Mouse (Mus musculus): Measurements from ENCODE around the gene Trpc2. TPM values are rescaled to one million over a fixed set of nuclear protein-coding genes. Genes with fewer than 3 reads are reported as not detected.

Gene Trpc2
- polyA plus RNA-seq, 1 experiment from 2014 or later, result 0.28 TPM

DNA sequence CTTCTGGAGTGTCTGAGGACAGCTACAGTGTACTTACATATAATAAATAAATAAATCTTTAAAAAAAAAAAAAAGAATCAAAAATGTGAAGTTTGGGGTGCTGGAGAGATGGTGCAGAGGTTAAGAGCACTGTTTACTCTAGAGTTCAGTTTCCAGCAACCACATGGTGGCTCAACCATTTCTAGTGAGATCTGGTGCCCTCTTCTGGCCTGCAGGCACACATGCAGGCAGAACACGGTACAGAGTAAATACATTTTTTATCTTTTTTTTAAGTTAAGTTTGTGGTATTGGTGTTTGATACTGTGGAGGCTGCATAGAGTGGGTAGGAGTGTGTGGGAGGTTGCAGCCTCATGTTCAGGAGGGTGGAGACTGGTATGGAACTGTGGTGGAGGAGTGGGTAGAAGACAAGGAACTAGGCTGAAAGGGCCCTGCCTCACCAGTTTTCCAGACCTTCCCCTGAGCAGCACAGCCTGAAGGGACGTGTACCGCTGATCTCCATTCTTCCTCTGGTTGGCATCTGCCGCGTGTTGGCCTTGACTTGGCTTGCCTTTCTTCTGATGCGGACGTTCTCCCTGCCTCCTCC is 6.1 kb upstream of the Trpc2 start:
- no peaks in the 10 kb centered on the region for H3K4me1 ChIP-seq
- no peak for ATAC-seq (ENCODE audit: insufficient number of reproducible peaks, insufficient read depth, low FRiP score, low TSS enrichment)
- no peak overlapping the region for H3K4me2 ChIP-seq (replicated peaks)
- H3K36me3 ChIP-seq, result peaks cover 87% of the 10 kb centered on the region
- WGBS, result 86% methylated on average over 7 of the region's 7 CpGs
- no peak overlapping the region for H3K4me3 ChIP-seq
- H3K9ac ChIP-seq, result no peak overlapping the region
- H3K27ac ChIP-seq, result no peak overlapping the region
- no peaks in the 10 kb centered on the region for H3K27me3 ChIP-seq
- H3K9me3 ChIP-seq, result no peaks in the 10 kb centered on the region

DNA sequence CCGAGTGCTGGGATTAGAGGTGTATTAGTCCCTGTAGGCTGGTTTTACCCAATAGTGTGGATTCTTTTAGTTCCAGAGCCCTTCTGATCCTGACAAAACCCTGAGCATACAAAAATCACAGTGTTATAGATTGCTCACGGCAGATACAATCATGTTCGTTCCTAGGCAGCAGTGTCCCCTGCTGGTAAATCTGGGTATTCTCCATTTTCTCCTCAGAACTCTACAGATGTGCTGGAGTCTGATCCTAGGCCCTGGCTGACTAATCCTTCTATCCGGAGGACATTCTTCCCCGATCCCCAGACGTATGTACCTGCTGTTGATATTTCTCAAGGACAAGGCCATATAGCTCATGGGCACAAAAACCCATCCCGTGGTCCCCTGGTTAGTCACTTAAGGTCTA is 4.4 kb upstream of the Trpc2 start:
- 81% methylated on average over 7 of the region's 7 CpGs for WGBS
- peaks cover 90% of the 10 kb centered on the region for H3K36me3 ChIP-seq

DNA sequence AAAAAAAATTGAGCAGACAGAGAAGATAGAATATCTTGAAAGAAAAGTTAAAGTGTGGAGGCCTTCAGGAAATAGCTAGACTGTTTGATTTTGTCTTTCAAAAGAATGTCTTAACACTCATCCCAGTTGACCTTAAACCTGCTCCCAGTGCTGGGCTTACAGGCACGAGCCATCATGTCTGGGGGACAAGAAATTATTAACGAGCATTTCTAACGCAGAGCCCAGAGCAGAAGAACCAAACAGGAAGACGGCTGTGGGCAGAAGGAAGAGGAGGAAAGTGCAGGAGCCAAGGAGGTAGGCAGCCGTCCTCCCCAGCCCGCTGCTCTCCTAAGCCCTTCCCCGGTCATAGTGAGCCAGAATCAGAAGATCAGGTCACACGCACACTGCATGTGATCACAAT is 2.6 kb upstream of the Trpc2 start:
- H3K27me3 ChIP-seq, result no peaks in the 10 kb centered on the region
- H3K36me3 ChIP-seq, result peaks cover 88% of the 10 kb centered on the region
- no peak overlapping the region for H3K27ac ChIP-seq
- no peak overlapping the region for H3K9ac ChIP-seq
- H3K4me3 ChIP-seq, result no peak overlapping the region
- no peak for ATAC-seq (ENCODE audit: insufficient number of reproducible peaks, insufficient read depth, low FRiP score, low TSS enrichment)
- H3K4me1 ChIP-seq, result no peaks in the 10 kb centered on the region
- WGBS, result 86% methylated on average over 8 of the region's 8 CpGs
- H3K9me3 ChIP-seq, result no peaks in the 10 kb centered on the region
- H3K4me2 ChIP-seq (replicated peaks), result no peak overlapping the region

More for the DNA sequence above, 4.4 kb upstream of the Trpc2 start:
- Histone ChIP-seq H3K4me3 (no peak overlapping the region), H3K27ac (no peak overlapping the region), H3K9me3 (no peaks in the 10 kb centered on the region), H3K4me1 (no peaks in the 10 kb centered on the region), H3K4me2 (replicated peaks) (no peak overlapping the region), H3K27me3 (no peaks in the 10 kb centered on the region), H3K9ac (no peak overlapping the region)
- ATAC-seq (ENCODE audit: insufficient number of reproducible peaks, insufficient read depth, low FRiP score, low TSS enrichment), result no peak

DNA sequence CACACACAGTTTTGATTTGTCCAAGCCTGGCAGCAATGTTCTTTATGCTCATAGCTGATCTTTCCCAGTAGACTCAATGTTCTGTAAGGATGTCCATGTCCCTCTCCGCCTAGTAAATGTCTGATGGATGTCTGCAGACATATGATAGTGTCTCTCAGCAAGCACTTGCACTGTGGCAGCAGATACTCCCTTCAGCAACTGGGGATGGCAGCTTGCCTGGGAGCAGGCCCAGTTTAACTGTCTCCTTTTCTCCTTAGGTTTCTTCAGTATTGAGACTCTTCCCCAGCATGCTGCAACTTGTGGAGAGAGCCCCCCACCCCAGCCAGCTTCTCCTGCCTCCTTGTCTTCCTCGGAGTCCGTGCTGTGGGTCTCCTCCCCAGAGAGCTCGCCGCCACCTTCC is 1.1 kb upstream of the Trpc2 start:
- H3K9me3 ChIP-seq, result no peaks in the 10 kb centered on the region
- WGBS, result 93% methylated on average over 5 of the region's 5 CpGs
- H3K36me3 ChIP-seq, result peaks cover 92% of the 10 kb centered on the region
- ATAC-seq (ENCODE audit: insufficient number of reproducible peaks, insufficient read depth, low FRiP score, low TSS enrichment), result no peak
- H3K27ac ChIP-seq, result no peak overlapping the region
- H3K27me3 ChIP-seq, result no peaks in the 10 kb centered on the region
- H3K4me2 ChIP-seq (replicated peaks), result no peak overlapping the region
- H3K4me1 ChIP-seq, result no peaks in the 10 kb centered on the region
- no peak overlapping the region for H3K9ac ChIP-seq
- H3K4me3 ChIP-seq, result no peak overlapping the region

DNA sequence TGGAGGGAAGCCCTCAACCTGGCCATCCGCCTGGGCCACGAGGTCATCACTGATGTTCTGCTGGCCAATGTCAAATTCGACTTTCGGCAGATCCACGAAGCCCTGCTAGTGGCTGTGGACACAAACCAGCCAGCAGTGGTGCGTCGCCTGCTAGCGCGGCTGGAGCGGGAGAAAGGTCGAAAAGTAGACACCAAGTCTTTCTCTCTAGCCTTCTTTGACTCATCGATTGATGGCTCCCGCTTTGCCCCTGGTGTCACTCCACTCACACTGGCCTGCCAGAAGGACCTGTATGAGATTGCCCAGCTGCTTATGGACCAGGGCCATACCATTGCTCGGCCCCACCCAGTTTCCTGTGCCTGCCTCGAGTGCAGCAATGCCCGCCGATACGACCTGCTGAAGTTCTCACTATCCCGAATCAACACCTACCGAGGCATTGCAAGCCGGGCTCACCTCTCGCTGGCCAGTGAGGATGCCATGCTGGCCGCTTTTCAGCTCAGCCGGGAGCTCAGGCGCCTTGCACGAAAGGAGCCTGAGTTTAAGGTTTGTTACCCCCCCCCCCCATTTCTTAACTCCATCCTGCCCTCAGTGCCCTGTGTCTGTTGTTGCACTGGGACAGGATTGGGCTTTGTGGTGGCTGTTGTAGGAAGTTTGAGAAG is 1.3 kb downstream of the Trpc2 start:
- no peak overlapping the region for H3K27ac ChIP-seq
- H3K4me2 ChIP-seq (replicated peaks), result no peak overlapping the region
- H3K4me1 ChIP-seq, result no peaks in the 10 kb centered on the region
- no peaks in the 10 kb centered on the region for H3K9me3 ChIP-seq
- peaks cover 84% of the 10 kb centered on the region for H3K36me3 ChIP-seq
- no peak for ATAC-seq (ENCODE audit: insufficient number of reproducible peaks, insufficient read depth, low FRiP score, low TSS enrichment)
- H3K9ac ChIP-seq, result no peak overlapping the region
- 91% methylated on average over 26 of the region's 26 CpGs for WGBS
- no peaks in the 10 kb centered on the region for H3K27me3 ChIP-seq
- H3K4me3 ChIP-seq, result no peak overlapping the region

DNA sequence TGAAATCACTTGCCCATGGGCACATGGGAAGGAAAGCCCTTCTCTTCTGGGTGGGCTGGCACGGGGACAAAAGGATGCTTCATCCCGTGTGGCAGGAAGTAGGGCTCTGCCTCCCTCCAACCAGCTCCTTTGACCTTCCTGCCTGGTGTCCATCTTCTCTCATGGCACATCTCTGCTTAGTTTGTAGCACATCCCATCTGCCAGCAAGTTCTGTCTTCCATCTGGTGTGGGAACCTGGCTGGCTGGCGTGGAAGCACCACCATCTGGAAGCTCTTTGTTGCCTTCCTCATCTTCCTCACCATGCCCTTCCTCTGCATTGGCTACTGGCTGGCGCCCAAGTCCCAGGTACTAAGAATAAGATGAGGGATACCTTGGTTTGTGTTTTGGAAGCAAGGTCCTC is 4.4 kb downstream of the Trpc2 start:
- H3K27ac ChIP-seq, result no peak overlapping the region
- ATAC-seq (ENCODE audit: insufficient number of reproducible peaks, insufficient read depth, low FRiP score, low TSS enrichment), result no peak
- 75% methylated on average over 4 of the region's 4 CpGs for WGBS
- H3K9ac ChIP-seq, result no peak overlapping the region
- H3K36me3 ChIP-seq, result peaks cover 69% of the 10 kb centered on the region
- no peaks in the 10 kb centered on the region for H3K27me3 ChIP-seq
- no peak overlapping the region for H3K4me2 ChIP-seq (replicated peaks)
- H3K4me1 ChIP-seq, result no peaks in the 10 kb centered on the region
- no peak overlapping the region for H3K4me3 ChIP-seq
- no peaks in the 10 kb centered on the region for H3K9me3 ChIP-seq

DNA sequence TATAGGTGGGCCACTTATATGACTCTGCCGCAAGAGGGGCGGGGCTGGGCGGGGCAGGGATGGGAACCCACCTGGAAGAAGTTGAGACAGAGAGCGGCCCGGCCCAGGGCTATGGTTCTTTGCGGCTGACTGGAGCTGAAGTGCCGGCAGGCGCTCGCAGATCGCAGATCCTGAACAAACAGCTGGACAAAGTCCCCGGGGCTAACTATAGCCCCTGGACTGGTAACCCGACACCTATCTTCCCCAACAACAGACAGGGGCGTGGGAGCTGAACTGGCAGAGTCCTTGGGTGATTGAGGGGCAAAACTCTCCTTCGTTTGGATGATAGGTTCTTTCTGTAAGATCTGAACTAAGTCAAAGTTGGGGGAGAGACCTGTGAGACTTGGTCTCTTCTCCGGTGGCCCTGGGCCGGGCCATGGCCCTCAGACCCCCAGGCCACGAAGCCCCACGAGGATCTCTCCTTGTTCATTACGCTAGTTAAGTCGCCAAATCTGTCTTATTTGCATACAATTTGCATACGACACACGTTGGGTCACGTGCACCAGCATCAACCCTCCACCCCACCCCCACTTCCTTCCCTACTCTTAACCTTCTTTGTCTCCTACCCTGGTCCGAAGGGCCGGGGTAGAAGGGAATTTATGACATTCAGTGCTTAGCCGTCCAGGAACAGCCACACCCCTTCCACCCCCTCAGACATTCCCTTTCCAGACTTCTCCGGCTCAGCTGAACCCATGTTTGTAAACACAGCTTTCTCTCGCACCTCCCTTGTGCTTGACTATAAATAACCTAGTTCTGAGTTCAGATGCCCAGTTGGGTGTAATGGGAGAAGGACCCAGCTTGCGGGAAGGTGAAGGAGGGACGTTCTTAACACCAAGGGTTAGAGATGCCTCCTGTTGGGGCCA is 17.1 kb downstream of the Trpc2 start:
- peak overlapping the region; percentile 30; the same call in 1 of the 2 replicates for H3K27ac ChIP-seq
- WGBS, result 5% methylated on average over 30 of the region's 30 CpGs
- 0 out of 2 replicates have a peak, but pooled peaks have one; percentile 25 for ATAC-seq (ENCODE audit: insufficient number of reproducible peaks, insufficient read depth, low FRiP score, low TSS enrichment)
- H3K4me2 ChIP-seq (replicated peaks), result peak overlapping the region; percentile 50
- no peaks in the 10 kb centered on the region for H3K9me3 ChIP-seq
- H3K27me3 ChIP-seq, result no peaks in the 10 kb centered on the region
- peaks cover 16% of the 10 kb centered on the region for H3K4me1 ChIP-seq
- no peak overlapping the region; the same call in 1 of the 2 replicates for H3K9ac ChIP-seq
- peaks cover 7% of the 10 kb centered on the region; the same call in 1 of the 2 replicates for H3K36me3 ChIP-seq
- peak overlapping the region; percentile 27 for H3K4me3 ChIP-seq

DNA sequence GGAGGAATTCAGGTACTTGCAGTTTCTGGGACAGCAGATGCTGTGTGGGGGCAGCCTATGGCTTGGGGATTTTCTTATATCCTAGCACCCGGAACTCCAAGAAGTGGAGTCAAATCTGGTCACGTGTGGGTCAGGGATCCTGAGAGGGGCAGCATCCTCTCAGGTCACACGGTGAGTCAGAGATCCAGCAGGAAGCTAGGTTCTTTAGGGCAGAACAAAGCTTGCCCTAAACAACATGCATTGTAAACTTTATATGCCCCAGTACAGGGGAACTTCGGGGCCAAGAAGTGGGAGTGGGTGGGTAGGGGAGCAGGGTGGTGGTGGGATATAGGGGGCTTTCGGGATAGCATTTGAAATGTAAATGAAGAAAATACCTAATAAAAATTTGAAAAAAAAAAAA is 18.0 kb downstream of the Trpc2 start:
- H3K4me2 ChIP-seq (replicated peaks), result no peak overlapping the region
- no peak for ATAC-seq (ENCODE audit: insufficient number of reproducible peaks, insufficient read depth, low FRiP score, low TSS enrichment)
- peaks cover 16% of the 10 kb centered on the region for H3K4me1 ChIP-seq
- H3K9me3 ChIP-seq, result no peaks in the 10 kb centered on the region
- no peak overlapping the region for H3K4me3 ChIP-seq
- no peaks in the 10 kb centered on the region for H3K27me3 ChIP-seq
- H3K9ac ChIP-seq, result no peak overlapping the region
- WGBS, result 58% methylated on average over 5 of the region's 5 CpGs
- H3K27ac ChIP-seq, result no peak overlapping the region
- H3K36me3 ChIP-seq, result 0 out of 2 replicates have a peak, but pooled peaks cover 2% of the 10 kb centered on the region

DNA sequence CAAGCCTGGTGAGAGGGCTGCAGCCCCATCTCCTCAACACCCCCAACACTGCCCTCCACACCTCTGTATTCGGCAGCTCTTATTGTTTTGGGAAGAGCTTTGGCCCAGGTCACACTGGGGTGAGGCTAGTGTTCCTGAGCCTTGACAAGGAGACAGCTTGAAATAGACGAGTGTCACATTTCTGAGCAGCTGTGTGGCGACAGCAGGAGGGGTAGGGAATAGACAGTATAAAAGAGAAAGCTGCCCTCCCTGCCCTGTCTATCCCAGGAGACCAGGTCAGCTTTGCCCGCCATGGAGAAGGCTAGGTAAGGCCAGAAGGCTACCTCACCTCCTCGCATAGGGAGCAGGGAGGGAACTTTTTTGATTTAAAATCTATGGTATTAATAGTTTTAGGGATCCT is 18.6 kb downstream of the Trpc2 start, which contains the start of gene Art1:
TSS of gene Art1 (plus strand) at position 257 of the 400 bp plus-strand sequence.
- no peak for ATAC-seq (ENCODE audit: insufficient number of reproducible peaks, insufficient read depth, low FRiP score, low TSS enrichment)
- no peaks in the 10 kb centered on the region for H3K36me3 ChIP-seq
- no peaks in the 10 kb centered on the region for H3K9me3 ChIP-seq
- H3K4me2 ChIP-seq (replicated peaks), result no peak within 1 kb of the TSS; the same call in 1 of the 2 replicates
- peaks cover 16% of the 10 kb centered on the region for H3K4me1 ChIP-seq
- WGBS, result 37% methylated on average over 5 of the region's 5 CpGs
- no peak within 1 kb of the TSS for H3K4me3 ChIP-seq
- no peaks in the 10 kb centered on the region for H3K27me3 ChIP-seq
- no peak within 1 kb of the TSS for H3K27ac ChIP-seq
- H3K9ac ChIP-seq, result no peak within 1 kb of the TSS

DNA sequence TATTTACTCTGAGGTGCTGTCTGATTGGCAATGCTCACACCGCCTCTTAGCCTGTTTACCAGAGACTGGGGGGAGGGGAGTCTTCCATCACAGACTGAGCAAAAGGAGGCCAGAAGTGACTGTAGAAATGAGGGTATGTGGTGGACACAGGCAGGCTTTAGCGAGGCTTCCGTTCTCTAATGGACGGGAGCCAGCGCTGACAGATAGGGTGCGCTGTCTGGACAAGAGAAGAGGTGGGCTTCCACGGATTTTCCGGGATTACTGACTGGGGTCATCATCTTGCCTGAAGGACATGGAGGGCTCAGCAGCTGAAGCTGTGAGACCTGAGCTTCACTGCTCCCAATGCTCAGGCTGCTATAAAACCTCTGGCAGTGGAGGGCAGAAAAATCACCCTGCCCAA is 19.3 kb downstream of the Trpc2 start:
- Histone ChIP-seq H3K27me3 (no peaks in the 10 kb centered on the region), H3K4me2 (replicated peaks) (no peak overlapping the region), H3K4me1 (peaks cover 21% of the 10 kb centered on the region), H3K36me3 (no peaks in the 10 kb centered on the region), H3K9me3 (no peaks in the 10 kb centered on the region), H3K27ac (no peak overlapping the region), H3K4me3 (no peak overlapping the region), H3K9ac (no peak overlapping the region)
- no peak for ATAC-seq (ENCODE audit: insufficient number of reproducible peaks, insufficient read depth, low FRiP score, low TSS enrichment)
- WGBS, result 51% methylated on average over 8 of the region's 8 CpGs

DNA sequence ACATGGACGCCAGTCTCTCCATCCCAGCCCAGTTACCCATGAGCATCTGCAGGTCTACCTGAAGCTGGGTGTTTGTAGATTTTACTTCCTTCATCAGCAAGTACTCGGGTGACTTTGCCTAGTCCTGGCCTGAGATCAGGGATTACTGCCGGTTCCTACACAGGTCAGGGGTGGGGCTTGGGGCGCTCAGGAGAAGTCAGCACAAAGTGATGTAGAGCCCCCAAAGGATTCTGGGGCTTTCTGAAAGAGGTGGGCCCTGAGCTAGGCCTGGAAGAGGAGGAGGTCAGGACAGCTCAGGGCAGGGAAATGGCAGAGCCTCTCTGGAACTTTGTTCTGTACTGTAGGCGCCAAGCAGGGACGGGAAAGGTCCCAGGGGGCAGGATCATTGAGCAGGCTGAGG is 19.8 kb downstream of the Trpc2 start:
- no peaks in the 10 kb centered on the region for H3K36me3 ChIP-seq
- H3K27ac ChIP-seq, result no peak overlapping the region
- no peak overlapping the region for H3K4me2 ChIP-seq (replicated peaks)
- H3K9me3 ChIP-seq, result no peaks in the 10 kb centered on the region
- no peaks in the 10 kb centered on the region for H3K27me3 ChIP-seq
- 43% methylated on average over 6 of the region's 6 CpGs for WGBS
- no peak overlapping the region for H3K4me3 ChIP-seq
- H3K9ac ChIP-seq, result no peak overlapping the region
- ATAC-seq (ENCODE audit: insufficient number of reproducible peaks, insufficient read depth, low FRiP score, low TSS enrichment), result no peak
- H3K4me1 ChIP-seq, result peaks cover 21% of the 10 kb centered on the region
